ENCODE assay signal across 10 mouse cellular contexts in the genomic region with DNA sequence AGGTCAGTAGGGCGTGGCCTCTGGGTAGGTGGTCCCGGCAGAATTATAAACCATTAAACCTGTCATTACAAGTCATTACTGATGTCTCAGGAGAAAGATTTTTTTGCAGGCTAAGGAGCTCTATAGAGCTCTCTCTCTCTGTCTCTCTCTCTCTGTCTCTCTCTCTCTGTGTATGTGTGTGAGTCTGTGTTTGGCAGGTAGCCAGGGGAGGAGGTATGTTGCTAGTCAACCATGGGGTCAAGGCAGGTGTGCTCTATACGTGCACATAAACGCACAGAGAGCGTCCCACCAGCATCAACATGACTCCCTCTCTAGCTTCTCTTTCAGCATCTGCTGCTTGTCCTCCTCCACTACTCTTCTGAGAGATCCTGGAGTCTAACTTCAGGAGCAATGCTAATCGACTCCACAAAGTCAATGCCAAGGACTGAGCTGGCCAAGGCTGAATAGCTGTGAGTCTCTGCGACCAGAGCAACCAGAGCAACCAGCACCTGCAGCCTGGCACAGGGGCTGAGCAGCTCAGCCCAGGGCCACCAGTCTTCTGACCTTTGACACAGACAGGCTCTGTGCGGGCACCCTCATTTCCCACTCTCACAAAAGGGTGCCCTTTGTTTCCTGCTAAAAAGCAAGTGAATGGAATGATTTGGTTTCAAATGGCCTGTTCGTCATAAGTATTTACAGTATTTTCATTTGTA. TPM values are rescaled to one million over a fixed set of nuclear protein-coding genes. Genes with fewer than 3 reads are reported as not detected.
DNase-seq lines count a peak whose midpoint lies in the region; ATAC-seq and TF ChIP-seq lines count a peak whose summit lies in the region.
"Had no signal": no experiment of that assay in that cellular context is flagged by ENCODE, and none has a peak within 500 bp of the region (broad histone marks: within the 10 kb centered on the region; RNA-seq: fewer than 3 reads in every experiment).

No protein-coding gene starts in this region.

- no peak overlapping the region for H3K9ac ChIP-seq in hindbrain, postnatal 0 days (replicated peaks; ENCODE audit: low read length)
- no peak overlapping the region for H3K9ac ChIP-seq in hindbrain, embryonic 16.5 days (ENCODE audit: low read depth, low read length)
- no peak overlapping the region for H3K9ac ChIP-seq in embryonic facial prominence, embryonic 15.5 days
- H3K9ac ChIP-seq: forebrain, embryonic 15.5 days had no signal

- no peak overlapping the region for H3K4me2 ChIP-seq in hindbrain, postnatal 0 days (ENCODE audit: low read depth, low read length)
- no peak overlapping the region for H3K4me2 ChIP-seq in hindbrain, embryonic 16.5 days (ENCODE audit: low read length)
- H3K4me2 ChIP-seq in embryonic facial prominence, embryonic 15.5 days (replicated peaks) = no peak overlapping the region
- H3K4me2 ChIP-seq: forebrain, embryonic 15.5 days had no signal

- no peaks in the 10 kb centered on the region for H3K27me3 ChIP-seq in hindbrain, postnatal 0 days (ENCODE audit: insufficient read depth, low read length)
- no peaks in the 10 kb centered on the region for H3K27me3 ChIP-seq in hindbrain, embryonic 16.5 days (replicated peaks; ENCODE audit: control insufficient read depth, insufficient read depth, low read length)
- no peaks in the 10 kb centered on the region for H3K27me3 ChIP-seq in embryonic facial prominence, embryonic 10.5 days (replicated peaks; ENCODE audit: low read depth, poor library complexity, severe bottlenecking)
- H3K27me3 ChIP-seq in embryonic facial prominence, embryonic 15.5 days = no peaks in the 10 kb centered on the region
- H3K27me3 ChIP-seq in limb, embryonic 10.5 days (ENCODE audit: low read depth, poor library complexity, severe bottlenecking) = no peaks in the 10 kb centered on the region
- H3K27me3 ChIP-seq: forebrain, embryonic 15.5 days had no signal

- H3K9me3 ChIP-seq in hindbrain, postnatal 0 days (ENCODE audit: low read length) = no peaks in the 10 kb centered on the region
- no peaks in the 10 kb centered on the region for H3K9me3 ChIP-seq in hindbrain, embryonic 16.5 days (ENCODE audit: control insufficient read depth, low read length)
- H3K9me3 ChIP-seq in embryonic facial prominence, embryonic 10.5 days = no peaks in the 10 kb centered on the region
- no peaks in the 10 kb centered on the region for H3K9me3 ChIP-seq in embryonic facial prominence, embryonic 15.5 days (replicated peaks)
- H3K9me3 ChIP-seq in limb, embryonic 10.5 days (replicated peaks) = no peaks in the 10 kb centered on the region
- H3K9me3 ChIP-seq: forebrain, embryonic 15.5 days; G1E had no signal

- no peak for TF ChIP-seq CTCF in hindbrain, postnatal 0 days (IDR thresholded peaks at IDR 0.05; ENCODE audit: low read depth)

- H3K27ac ChIP-seq in hindbrain, postnatal 0 days = peak overlapping the region; percentile 43; the same call in 1 of the 2 replicates
- H3K27ac ChIP-seq in hindbrain, embryonic 16.5 days (ENCODE audit: low read depth, low read length) = no peak overlapping the region; the same call in 1 of the 2 replicates
- H3K27ac ChIP-seq in embryonic facial prominence, embryonic 10.5 days (replicated peaks) = peak overlapping the region; percentile 84
- H3K27ac ChIP-seq in embryonic facial prominence, embryonic 15.5 days (replicated peaks) = peak overlapping the region; percentile 81
- H3K27ac ChIP-seq in limb, embryonic 10.5 days = peak overlapping the region; percentile 72; the same call in 1 of the 2 replicates
- H3K27ac ChIP-seq: forebrain, embryonic 15.5 days had no signal

- ATAC-seq in hindbrain, postnatal 0 days = no peak
- no peak for ATAC-seq in hindbrain, embryonic 16.5 days
- no peak for ATAC-seq in embryonic facial prominence, embryonic 15.5 days (ENCODE audit: insufficient number of reproducible peaks, low FRiP score, low TSS enrichment, low read depth)
- no peak for ATAC-seq in megakaryocyte-erythroid progenitor cell, adult 5-6 weeks (replicated peaks; ENCODE audit: low FRiP score, low TSS enrichment, poor library complexity, severe bottlenecking)
- ATAC-seq: forebrain, embryonic 15.5 days had no signal

- DNase-seq in hindbrain, postnatal 0 days (ENCODE audit: low spot score) = no peak
- DNase-seq in embryonic facial prominence, embryonic 10.5 days (ENCODE audit: low spot score) = no peak
- no peak for DNase-seq in limb, embryonic 10.5 days (ENCODE audit: low spot score)
- DNase-seq in ovary, postnatal 10 days (ENCODE audit: low spot score) = no peak
- DNase-seq: thymus, postnatal 36 days had no signal

- 69% methylated on average over 9 of the region's 9 CpGs for WGBS in hindbrain, postnatal 0 days
- WGBS in hindbrain, embryonic 16.5 days = 72% methylated on average over 9 of the region's 9 CpGs
- WGBS in embryonic facial prominence, embryonic 10.5 days = 86% methylated on average over 9 of the region's 9 CpGs
- WGBS in embryonic facial prominence, embryonic 15.5 days = 63% methylated on average over 9 of the region's 9 CpGs
- 90% methylated on average over 9 of the region's 9 CpGs for WGBS in limb, embryonic 10.5 days

- peaks cover 17% of the 10 kb centered on the region for H3K4me1 ChIP-seq in hindbrain, postnatal 0 days (ENCODE audit: insufficient read depth, low read length)
- H3K4me1 ChIP-seq in hindbrain, embryonic 16.5 days (ENCODE audit: control insufficient read depth, insufficient read depth, low read depth, low read length) = peaks cover 8% of the 10 kb centered on the region
- peaks cover 49% of the 10 kb centered on the region for H3K4me1 ChIP-seq in embryonic facial prominence, embryonic 10.5 days
- peaks cover 46% of the 10 kb centered on the region for H3K4me1 ChIP-seq in embryonic facial prominence, embryonic 15.5 days
- H3K4me1 ChIP-seq in limb, embryonic 10.5 days = peaks cover 36% of the 10 kb centered on the region

- H3K36me3 ChIP-seq in hindbrain, postnatal 0 days (ENCODE audit: insufficient read depth, low read length) = no peaks in the 10 kb centered on the region
- no peaks in the 10 kb centered on the region for H3K36me3 ChIP-seq in hindbrain, embryonic 16.5 days (ENCODE audit: control insufficient read depth, insufficient read depth, low read length)
- H3K36me3 ChIP-seq in embryonic facial prominence, embryonic 10.5 days (replicated peaks) = peaks cover 15% of the 10 kb centered on the region
- H3K36me3 ChIP-seq in embryonic facial prominence, embryonic 15.5 days = no peaks in the 10 kb centered on the region
- peaks cover 12% of the 10 kb centered on the region for H3K36me3 ChIP-seq in limb, embryonic 10.5 days
- H3K36me3 ChIP-seq: forebrain, embryonic 15.5 days; G1E had no signal

- no peak overlapping the region for H3K4me3 ChIP-seq in hindbrain, postnatal 0 days (ENCODE audit: low read length)
- no peak overlapping the region for H3K4me3 ChIP-seq in hindbrain, embryonic 16.5 days (ENCODE audit: low read length)
- H3K4me3 ChIP-seq in embryonic facial prominence, embryonic 10.5 days = no peak overlapping the region
- no peak overlapping the region for H3K4me3 ChIP-seq in embryonic facial prominence, embryonic 15.5 days (replicated peaks)
- H3K4me3 ChIP-seq in limb, embryonic 10.5 days = no peak overlapping the region
- H3K4me3 ChIP-seq: forebrain, embryonic 15.5 days had no signal

RNA-seq across cellular contexts. Expression of a gene that starts 28.0 kb away (rescaled TPM):
- 200 and 204 TPM in 2 replicates for total RNA-seq in hindbrain, postnatal 0 days (2014; rRNA removed)
- 46.2 and 47.4 TPM in 2 replicates for polyA plus RNA-seq in hindbrain, postnatal 0 days (2015; fragmentation: Nextera tagmentation; extraction: Ambion mirVana)
- polyA plus RNA-seq in hindbrain, embryonic 16.5 days (2015; fragmentation: Nextera tagmentation; extraction: Ambion mirVana) = 47.2 and 50.2 TPM in 2 replicates
- 35.3 and 38.1 TPM in 2 replicates for polyA plus RNA-seq in embryonic facial prominence, embryonic 10.5 days (2016; fragmentation: Nextera tagmentation; extraction: Ambion mirVana)
- polyA plus RNA-seq in embryonic facial prominence, embryonic 15.5 days (2015; fragmentation: Nextera tagmentation; extraction: Ambion mirVana) = 34.8 and 38.1 TPM in 2 replicates
- polyA plus RNA-seq in limb, embryonic 10.5 days (2016; fragmentation: Nextera tagmentation; extraction: Ambion mirVana) = 39.0 and 42.9 TPM in 2 replicates
- total RNA-seq in megakaryocyte-erythroid progenitor cell, adult 5-6 weeks (2014; fragmentation: Nextera tagmentation) = 72.8 and 80.7 TPM in 2 replicates
- total RNA-seq in megakaryocyte-erythroid progenitor cell, adult 5-6 weeks (2017) = 100 and 106 TPM in 2 replicates
